Mouse (Mus musculus) forebrain, embryonic 14.5 days (tissue): ENCODE measurements around the gene Ppp6r3. TPM values are rescaled to one million over a fixed set of nuclear protein-coding genes. Genes with fewer than 3 reads are reported as not detected.
A peak's percentile ranks its signal among the peaks of the same experiment; 100 is the strongest.

Experiments
- ATAC-seq: fragments of 200-750 bp; cut with Nextera tagmentation; 2 replicates; pipeline ENCODE4 v1.8.0; 2017; ENCODE audit warnings: mild to moderate bottlenecking, moderate library complexity
- DNase-seq: peaks from one replicate; pipeline ENCODE4 v3.0.0-alpha.2; 2015; ENCODE audit warnings: low spot score
- H3K27ac ChIP-seq: fragments of 300-500 bp; sonication (generic); 2 replicates; pipeline ENCODE4 v1.5.1; 2014; ENCODE audit warnings: low read depth, mild to moderate bottlenecking, control low read depth, low read length, moderate library complexity
- H3K27me3 ChIP-seq: fragments of 300-500 bp; sonication (generic); replicated peaks from 2 replicates; pipeline ENCODE4 v1.6.1; 2014; ENCODE audit warnings: low read length, control low read depth, mixed read lengths; ENCODE audit not compliant: control insufficient read depth, insufficient read depth
- H3K36me3 ChIP-seq: fragments of 300-500 bp; sonication (generic); 2 replicates; pipeline ENCODE4 v1.6.1; 2014; ENCODE audit warnings: low read length, control low read depth; ENCODE audit not compliant: control insufficient read depth, insufficient read depth
- H3K4me1 ChIP-seq: fragments of 300-500 bp; sonication (generic); 2 replicates; pipeline ENCODE4 v1.6.1; 2014; ENCODE audit warnings: antibody characterized with exemption, low read length, control low read depth; ENCODE audit not compliant: control insufficient read depth, insufficient read depth
- H3K4me2 ChIP-seq: fragments of 300-500 bp; sonication (generic); 2 replicates; pipeline ENCODE4 v1.6.1; 2014; ENCODE audit warnings: mild to moderate bottlenecking, control low read depth, low read length
- H3K4me3 ChIP-seq: fragments of 300-500 bp; sonication (generic); 2 replicates; pipeline ENCODE4 v1.5.1; 2014; ENCODE audit warnings: low read depth, low read length, control low read depth
- H3K9ac ChIP-seq: fragments of 300-500 bp; sonication (generic); 2 replicates; pipeline ENCODE4 v1.6.1; 2014; ENCODE audit warnings: mild to moderate bottlenecking, low read length, control low read depth, moderate library complexity
- H3K9me3 ChIP-seq: fragments of 300-500 bp; sonication (generic); replicated peaks from 2 replicates; pipeline ENCODE4 v1.6.1; 2016; ENCODE audit warnings: low read length, control low read depth, mixed read lengths; ENCODE audit not compliant: control insufficient read depth
- WGBS: fragments of 180-500 bp; shearing (Covaris S2); extraction: QIAGEN DNeasy Blood & Tissue Kit; methylation state at CpG from one replicate; pipeline ENCODE4 v1.1.7; 2014; 5-methylcytosine and 5-hydroxymethylcytosine counted together
- polyA plus RNA-seq: library from polyadenylated mRNA; unstranded; fragments of >200 nt; fragmentation: Nextera tagmentation; extraction: Ambion mirVana; gene quantifications from 2 replicates; pipeline ENCODE4 v1.2.1, GENCODE M21; 2014

Ppp6r3 gene
- polyA plus RNA-seq, 1 experiment from 2014 or later = 59.9 TPM

- no peak for DNase-seq
- whole genome bisulfite sequencing = 72% methylated on average over 5 of the region's 5 CpGs
- Histone ChIP-seq H3K9ac (no peak overlapping the region), H3K36me3 (no peaks in the 10 kb centered on the region), H3K4me2 (no peak overlapping the region), H3K27me3 (peaks cover 2% of the 10 kb centered on the region; the same call in 1 of the 2 replicates), H3K4me3 (no peak overlapping the region), H3K4me1 (peaks cover 8% of the 10 kb centered on the region), H3K27ac (no peak overlapping the region), H3K9me3 (no peaks in the 10 kb centered on the region)
- no peak for ATAC-seq
Observed at GRCm38 (mm10) chr19:3437980-3438379, 137.6 kb downstream of the Ppp6r3 start.

GRCm38 (mm10) chr19:3436840-3437239, 138.7 kb downstream of the Ppp6r3 start:
- ATAC-seq = no peak
- no peak overlapping the region for H3K4me2 ChIP-seq
- H3K4me3 ChIP-seq = no peak overlapping the region
- DNase-seq = no peak
- H3K9ac ChIP-seq = no peak overlapping the region
- H3K36me3 ChIP-seq = no peaks in the 10 kb centered on the region
- H3K4me1 ChIP-seq = peaks cover 8% of the 10 kb centered on the region
- no peaks in the 10 kb centered on the region for H3K9me3 ChIP-seq
- peaks cover 2% of the 10 kb centered on the region; the same call in 1 of the 2 replicates for H3K27me3 ChIP-seq
- no peak overlapping the region for H3K27ac ChIP-seq
- 54% methylated on average over 9 of the region's 9 CpGs for WGBS

- 87% methylated on average over 3 of the region's 3 CpGs for WGBS
- H3K27ac ChIP-seq = no peak overlapping the region
- H3K4me3 ChIP-seq = no peak overlapping the region
- H3K27me3 ChIP-seq = peaks cover 2% of the 10 kb centered on the region; the same call in 1 of the 2 replicates
- H3K4me1 ChIP-seq = peaks cover 5% of the 10 kb centered on the region
- ATAC-seq (no peak), DNase-seq (no peak)
- no peak overlapping the region for H3K4me2 ChIP-seq
- H3K9me3 ChIP-seq = no peaks in the 10 kb centered on the region
- H3K36me3 ChIP-seq = no peaks in the 10 kb centered on the region
- no peak overlapping the region for H3K9ac ChIP-seq
Observed at GRCm38 (mm10) chr19:3435824-3436223, 139.7 kb downstream of the Ppp6r3 start.

GRCm38 (mm10) chr19:3434641-3435040, 140.9 kb downstream of the Ppp6r3 start:
- no peaks in the 10 kb centered on the region for H3K4me1 ChIP-seq
- no peak overlapping the region for H3K9ac ChIP-seq
- no peaks in the 10 kb centered on the region for H3K9me3 ChIP-seq
- ATAC-seq (no peak), DNase-seq (no peak)
- H3K4me2 ChIP-seq = no peak overlapping the region
- H3K27me3 ChIP-seq = no peaks in the 10 kb centered on the region; the same call in 1 of the 2 replicates
- no peak overlapping the region for H3K4me3 ChIP-seq
- 21% methylated on average over 4 of the region's 4 CpGs for WGBS
- no peak overlapping the region for H3K27ac ChIP-seq
- no peaks in the 10 kb centered on the region for H3K36me3 ChIP-seq

DNA sequence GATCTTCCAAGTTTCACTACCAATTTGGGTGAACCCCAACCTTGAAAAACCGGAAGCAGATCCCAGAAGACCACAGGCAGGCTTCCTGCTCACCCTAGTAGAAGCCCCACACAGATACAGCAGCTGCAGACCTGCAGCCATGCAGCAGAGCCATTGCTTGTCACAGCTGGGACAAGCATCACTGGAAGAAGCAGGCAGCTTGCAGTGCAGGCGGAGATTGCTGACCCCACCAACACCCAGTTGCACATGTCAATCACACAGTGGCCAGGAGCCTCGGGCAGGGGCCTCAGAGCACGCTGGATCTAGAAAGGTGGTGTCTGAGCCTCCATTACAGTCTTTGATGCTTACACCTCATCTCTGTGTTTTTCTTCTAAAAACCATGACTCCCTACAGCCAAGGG, 141.4 kb downstream of the Ppp6r3 start:
- Histone ChIP-seq H3K4me2 (no peak overlapping the region), H3K9me3 (no peaks in the 10 kb centered on the region), H3K36me3 (no peaks in the 10 kb centered on the region), H3K4me1 (peaks cover 3% of the 10 kb centered on the region; the same call in 1 of the 2 replicates), H3K9ac (no peak overlapping the region), H3K27me3 (no peaks in the 10 kb centered on the region; the same call in 1 of the 2 replicates), H3K27ac (no peak overlapping the region), H3K4me3 (no peak overlapping the region)
- 56% methylated on average over 4 of the region's 4 CpGs for WGBS
- ATAC-seq (no peak), DNase-seq (no peak)

DNA sequence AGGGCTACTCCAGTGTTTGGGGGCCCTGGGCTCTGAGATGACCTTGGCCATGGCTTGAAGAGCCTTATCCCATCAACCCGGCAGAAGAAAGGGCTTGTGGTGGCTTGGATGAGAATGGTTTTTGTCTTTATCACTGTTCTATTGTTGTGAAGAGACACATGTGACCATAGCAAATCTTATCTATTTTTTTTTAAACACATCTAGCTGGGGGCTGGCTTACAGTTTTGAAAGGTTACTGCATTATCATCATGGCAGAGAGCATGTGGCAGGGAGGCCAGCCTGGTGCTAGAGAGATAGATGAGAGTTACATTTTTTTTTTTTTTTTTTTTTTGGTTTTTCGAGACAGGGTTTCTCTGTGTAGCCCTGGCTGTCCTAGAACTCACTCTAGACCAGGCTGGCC, 143.6 kb downstream of the Ppp6r3 start:
- H3K4me1 ChIP-seq = peaks cover 6% of the 10 kb centered on the region; the same call in 1 of the 2 replicates
- H3K4me3 ChIP-seq = no peak overlapping the region
- no peak overlapping the region for H3K9ac ChIP-seq
- WGBS = 77% methylated on average over 2 of the region's 2 CpGs
- no peak overlapping the region for H3K27ac ChIP-seq
- ATAC-seq = no peak
- H3K36me3 ChIP-seq = no peaks in the 10 kb centered on the region
- H3K27me3 ChIP-seq = no peaks in the 10 kb centered on the region
- no peak for DNase-seq
- H3K9me3 ChIP-seq = no peaks in the 10 kb centered on the region
- no peak overlapping the region for H3K4me2 ChIP-seq

GRCm38 (mm10) chr19:3431066-3431465, 144.5 kb downstream of the Ppp6r3 start:
- no peaks in the 10 kb centered on the region for H3K27me3 ChIP-seq
- H3K4me3 ChIP-seq = no peak overlapping the region
- H3K4me2 ChIP-seq = no peak overlapping the region
- no peak overlapping the region for H3K9ac ChIP-seq
- 86% methylated on average over 7 of the region's 7 CpGs for WGBS
- ATAC-seq = no peak
- DNase-seq = no peak
- H3K27ac ChIP-seq = no peak overlapping the region
- H3K4me1 ChIP-seq = peaks cover 6% of the 10 kb centered on the region; the same call in 1 of the 2 replicates
- H3K36me3 ChIP-seq = no peaks in the 10 kb centered on the region
- H3K9me3 ChIP-seq = no peaks in the 10 kb centered on the region

DNA sequence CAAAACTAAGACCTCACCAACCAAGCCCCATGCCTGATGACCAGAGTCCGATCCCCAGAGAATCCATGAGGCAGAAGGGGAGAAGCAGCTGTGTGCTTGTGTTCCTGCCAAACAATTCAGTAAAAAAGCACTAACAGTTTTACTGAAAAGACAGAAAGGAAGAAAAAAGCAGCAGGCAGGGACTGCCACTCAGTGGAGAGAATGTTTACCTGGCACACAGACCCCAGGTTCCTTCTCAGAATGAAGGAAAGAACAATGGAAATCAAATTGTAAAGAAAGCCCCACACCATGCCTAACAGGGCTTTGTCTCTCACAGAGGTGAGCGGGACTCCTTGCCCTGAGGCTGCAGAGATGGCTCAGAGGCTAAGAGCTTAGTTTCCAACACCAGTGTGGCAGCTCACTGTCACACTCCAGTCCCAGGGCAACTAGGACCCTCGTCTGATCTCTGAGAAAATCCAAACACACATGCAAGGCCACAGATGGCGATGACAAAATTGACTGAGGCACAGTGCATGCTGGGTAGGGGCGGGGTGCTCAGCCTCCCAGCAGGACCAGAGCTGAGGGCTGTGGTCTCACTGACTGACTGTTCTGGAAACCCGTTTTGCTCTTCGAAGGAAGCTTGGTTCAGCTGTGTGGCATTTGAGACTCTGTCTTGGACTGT, 146.3 kb downstream of the Ppp6r3 start:
- 38% methylated on average over 7 of the region's 7 CpGs for WGBS
- H3K4me3 ChIP-seq = no peak overlapping the region
- DNase-seq (peak; percentile 54), ATAC-seq (peak; percentile 74)
- H3K36me3 ChIP-seq = no peaks in the 10 kb centered on the region
- peak overlapping the region; percentile 63 for H3K27ac ChIP-seq
- H3K4me1 ChIP-seq = peaks cover 6% of the 10 kb centered on the region; the same call in 1 of the 2 replicates
- H3K9me3 ChIP-seq = no peaks in the 10 kb centered on the region
- no peaks in the 10 kb centered on the region for H3K27me3 ChIP-seq
- H3K4me2 ChIP-seq = no peak overlapping the region
- no peak overlapping the region for H3K9ac ChIP-seq

- no peak overlapping the region for H3K9ac ChIP-seq
- no peak for DNase-seq
Observed at GRCm38 (mm10) chr19:3428057-3428830, 147.3 kb downstream of the Ppp6r3 start.

More at GRCm38 (mm10) chr19:3428057-3428830, 147.3 kb downstream of the Ppp6r3 start:
- Histone ChIP-seq H3K36me3 (no peaks in the 10 kb centered on the region), H3K4me3 (no peak overlapping the region), H3K4me1 (peaks cover 6% of the 10 kb centered on the region; the same call in 1 of the 2 replicates), H3K4me2 (no peak overlapping the region), H3K27ac (no peak overlapping the region), H3K27me3 (no peaks in the 10 kb centered on the region), H3K9me3 (no peaks in the 10 kb centered on the region)
- no peak for ATAC-seq
- 86% methylated on average over 15 of the region's 15 CpGs for WGBS
